Mouse (Mus musculus) urinary bladder, postnatal 10 days (tissue): ENCODE measurements around the gene Strip2.

Experiments used
- DNase-seq: peaks from one replicate; pipeline ENCODE4 v3.0.0; 2022; ENCODE audit warnings: low spot score

Strip2 gene

DNA sequence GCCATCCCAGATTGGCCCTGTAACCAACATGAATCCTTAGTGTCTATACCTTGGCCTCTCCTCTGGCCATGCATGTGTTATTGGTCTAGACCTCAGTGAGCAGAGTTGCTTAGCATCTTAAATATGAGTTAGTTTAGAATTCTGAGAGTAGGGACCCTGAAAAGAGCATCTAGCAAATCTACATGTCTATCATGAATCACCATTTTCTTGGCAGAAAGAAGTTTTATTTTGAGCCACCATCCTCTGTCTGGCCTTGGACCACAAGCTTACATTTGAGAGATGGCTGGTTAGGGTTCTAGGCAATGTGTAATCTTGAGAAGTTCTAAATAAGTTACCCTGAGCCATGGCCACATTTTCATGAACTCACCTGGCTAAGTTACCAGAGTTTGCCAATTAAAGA is 13.3 kb downstream of the Strip2 start:
- DNase-seq, result no peak

DNA sequence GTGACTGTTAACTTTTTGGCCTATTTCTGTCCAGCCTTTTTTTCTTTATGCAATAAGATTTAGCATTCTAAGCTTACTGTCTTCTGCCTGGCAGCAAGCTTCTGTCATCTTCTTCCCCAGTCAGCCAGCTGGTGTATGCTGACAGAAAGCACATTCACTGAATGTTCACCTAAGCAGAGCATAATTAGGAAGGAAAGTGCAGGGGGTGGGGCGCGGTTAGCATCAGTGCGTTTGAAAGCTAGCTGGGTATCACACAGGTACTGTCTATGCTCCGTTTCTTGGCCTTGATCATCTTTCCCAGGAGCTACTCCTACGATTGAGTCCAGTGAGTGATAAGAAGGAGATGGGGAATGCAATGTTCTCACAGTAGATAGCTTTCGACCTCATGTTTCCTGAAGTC is 13.9 kb downstream of the Strip2 start:
- no peak for DNase-seq

- DNase-seq, result no peak
Observed at GRCm38 (mm10) chr6:29931181-29931580, 14.4 kb downstream of the Strip2 start.

DNA sequence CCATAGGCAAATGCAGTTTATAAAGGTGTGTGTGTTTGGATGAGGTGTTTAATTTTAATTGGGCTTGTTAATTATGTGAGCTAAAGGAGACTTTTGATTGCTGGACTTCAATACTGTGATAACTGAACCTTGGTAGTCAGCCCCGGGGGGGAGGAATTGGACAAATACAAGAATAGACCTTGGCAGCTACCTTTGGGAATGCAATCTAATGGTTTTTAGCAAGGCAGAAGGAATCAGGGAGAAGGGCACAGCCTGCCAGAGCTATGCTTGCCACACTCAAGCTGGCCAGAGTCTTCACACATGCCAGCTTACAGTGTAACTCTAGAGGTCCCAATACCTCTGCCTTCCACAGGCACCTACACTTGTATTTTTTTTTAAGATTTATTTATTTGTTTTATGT is 18.9 kb downstream of the Strip2 start:
- DNase-seq, result no peak

DNA sequence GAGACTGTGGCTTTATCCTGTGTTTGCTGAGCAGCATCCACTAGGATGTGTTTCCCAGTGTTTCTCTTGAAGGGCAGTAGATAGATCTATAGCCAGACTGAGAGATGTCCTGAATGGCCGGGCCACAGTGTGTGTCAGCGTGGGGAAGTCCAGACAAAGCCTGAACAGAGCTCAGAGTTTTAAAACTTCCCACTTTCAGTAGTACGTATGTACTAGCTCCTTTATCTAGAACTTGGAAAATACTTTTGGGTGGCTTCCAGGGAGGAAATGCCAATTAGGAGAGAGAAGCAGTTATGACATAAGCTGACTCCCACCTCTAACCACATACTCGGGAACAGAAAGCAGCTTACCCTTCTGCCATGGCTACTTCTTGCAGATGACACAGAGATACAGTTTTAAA is 23.6 kb downstream of the Strip2 start:
- no peak for DNase-seq

- no peak for DNase-seq
Observed at GRCm38 (mm10) chr6:29941036-29941435, 24.2 kb downstream of the Strip2 start.

DNA sequence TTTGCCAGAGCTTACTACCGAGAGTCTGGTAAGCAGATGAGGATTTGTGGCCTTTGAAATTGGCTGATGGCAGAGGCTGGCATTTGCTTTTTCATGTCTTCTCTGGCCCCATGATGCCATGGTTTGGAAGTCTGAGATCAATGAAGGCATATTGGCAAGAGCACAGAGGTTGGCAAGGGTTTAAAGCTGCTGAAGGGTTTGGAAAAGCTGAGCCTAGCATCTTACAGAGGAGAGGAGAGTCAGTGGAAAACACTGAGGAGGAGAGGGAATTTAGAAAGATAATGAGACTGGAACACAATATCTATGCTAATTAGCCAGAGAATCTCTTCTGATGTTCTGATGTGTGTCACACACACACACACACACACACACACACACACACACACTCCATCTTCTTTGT is 27.7 kb downstream of the Strip2 start:
- no peak for DNase-seq

- DNase-seq, result no peak
Observed at GRCm38 (mm10) chr6:29946568-29946967, 29.8 kb downstream of the Strip2 start.

DNA sequence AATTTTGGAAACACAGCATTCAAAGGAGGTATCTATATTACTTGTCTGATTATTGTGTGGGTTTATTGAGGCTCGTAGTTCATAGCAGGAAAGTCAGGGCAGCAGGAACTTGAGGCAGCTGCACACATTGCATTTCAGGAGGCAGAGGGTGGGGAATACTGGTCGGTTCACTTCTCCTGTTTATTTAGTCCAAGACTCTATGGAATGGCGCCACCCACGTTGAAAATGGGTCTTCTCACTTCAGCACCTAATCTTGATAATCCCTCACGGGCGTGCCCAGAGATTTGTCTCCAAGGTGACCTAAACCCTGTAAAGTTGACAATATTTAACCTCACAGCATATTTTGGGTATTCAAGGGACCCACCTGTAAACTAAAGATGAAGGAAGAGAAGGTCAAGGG is 31.0 kb downstream of the Strip2 start:
- DNase-seq, result no peak

- DNase-seq, result no peak
Observed at GRCm38 (mm10) chr6:29956749-29957148, 39.9 kb downstream of the Strip2 start.

DNA sequence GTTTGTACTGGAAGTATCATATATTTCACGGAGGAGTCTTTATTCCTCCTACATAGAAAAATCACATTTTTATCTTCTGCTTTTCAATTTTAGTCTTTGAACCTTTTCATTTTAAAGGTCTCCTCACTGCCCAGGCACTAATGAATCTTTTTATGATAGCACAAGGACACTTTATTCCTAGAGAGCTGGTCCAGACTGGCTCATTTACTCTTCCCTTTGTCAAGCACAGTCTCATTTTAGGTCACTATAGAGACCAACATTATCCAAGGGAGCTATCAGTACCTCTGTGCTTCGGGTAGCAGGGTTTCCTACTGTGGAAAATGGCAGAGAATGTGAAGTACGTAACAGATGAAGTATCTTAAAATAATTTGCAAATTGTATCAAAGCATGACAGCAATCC is 41.9 kb downstream of the Strip2 start:
- DNase-seq, result no peak

GRCm38 (mm10) chr6:29961081-29961480 is 44.3 kb downstream of the Strip2 start:
- no peak for DNase-seq

DNA sequence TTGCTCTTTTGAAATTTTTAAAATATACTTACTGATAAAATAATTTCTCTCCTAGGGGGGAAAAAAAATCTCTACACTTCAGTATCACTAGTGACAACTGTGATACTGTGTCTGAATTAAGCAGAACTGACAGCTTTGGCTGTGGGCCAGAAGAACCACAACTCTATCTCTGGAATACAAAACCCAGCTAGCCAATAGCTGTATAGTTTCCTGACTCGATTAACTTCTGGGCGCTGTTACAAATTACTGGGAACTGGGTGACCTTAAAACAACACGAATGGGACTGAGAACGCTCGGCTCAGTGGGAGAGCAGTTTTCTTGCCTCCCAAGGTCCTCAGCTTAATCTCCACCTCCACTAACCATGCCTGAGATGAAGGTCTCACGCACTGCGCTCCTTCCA is 51.1 kb downstream of the Strip2 start:
- no peak for DNase-seq

DNA sequence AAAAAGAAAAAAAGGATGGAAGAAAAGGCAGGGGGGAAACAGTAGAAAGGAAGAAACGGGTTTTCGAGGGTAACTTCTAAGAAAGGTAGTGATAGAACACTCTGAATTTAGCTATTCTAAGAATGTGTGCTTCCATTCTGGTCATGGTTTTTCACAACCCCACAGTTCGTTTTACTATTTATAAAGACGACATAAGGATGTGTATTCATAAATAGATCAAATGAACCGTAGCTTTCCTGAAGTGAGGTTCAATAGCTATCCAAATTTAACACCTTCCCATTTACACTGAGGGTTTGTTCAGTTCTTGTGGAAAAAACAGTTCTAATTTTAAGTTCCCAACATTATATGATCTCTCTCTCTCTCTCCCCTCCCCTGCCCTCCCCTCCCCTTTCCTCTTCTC is 56.5 kb downstream of the Strip2 start:
- no peak for DNase-seq

GRCm38 (mm10) chr6:29974836-29975235 is 58.0 kb downstream of the Strip2 start:
- no peak for DNase-seq

DNA sequence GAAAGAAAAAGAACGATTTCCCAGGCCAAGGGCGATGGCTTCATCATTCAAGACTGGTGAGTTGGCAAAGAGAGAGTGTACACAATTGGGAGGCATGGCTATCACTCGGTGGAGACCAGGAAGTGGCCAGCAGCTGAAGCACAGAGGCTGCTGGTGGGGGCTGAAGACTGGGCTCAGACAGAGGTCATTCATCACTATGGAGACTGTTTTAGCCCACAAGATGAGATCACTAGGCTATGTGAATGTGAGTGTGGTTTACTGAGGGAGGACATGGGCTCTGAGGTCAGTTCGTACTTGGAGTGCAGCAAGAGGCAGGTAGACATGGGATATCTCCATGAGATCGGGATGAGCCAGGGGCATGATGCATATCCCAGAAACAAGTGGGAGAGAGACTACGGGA is 63.6 kb downstream of the Strip2 start:
- DNase-seq, result no peak

GRCm38 (mm10) chr6:29981797-29982196 is 65.0 kb downstream of the Strip2 start:
- no peak for DNase-seq

DNA sequence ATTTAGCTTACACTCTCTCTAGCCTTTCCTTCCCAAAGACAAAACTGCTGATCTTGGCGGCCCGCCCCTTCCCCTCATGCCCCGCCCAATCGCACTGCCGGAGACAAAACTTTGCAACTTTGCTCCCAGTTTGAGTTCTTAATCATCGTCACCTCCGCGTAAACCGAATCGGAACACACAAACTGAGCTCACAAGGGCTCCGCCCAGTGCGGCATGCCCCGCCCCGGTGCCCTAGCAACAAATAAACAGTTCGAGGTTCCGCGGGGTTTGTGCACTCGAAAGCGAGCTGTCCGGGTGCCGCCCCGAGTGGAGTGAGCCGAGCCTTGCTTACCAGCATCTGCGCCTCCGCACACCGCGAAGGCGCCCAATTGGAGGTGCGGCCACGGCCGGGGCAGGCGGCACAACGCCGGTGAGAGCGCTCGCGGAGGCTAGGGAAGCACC is 68.3 kb downstream of the Strip2 start:
- DNase-seq, result peak; percentile 47

- DNase-seq, result no peak
Observed at GRCm38 (mm10) chr6:29985504-29985903, 68.7 kb downstream of the Strip2 start.

GRCm38 (mm10) chr6:29985986-29986385 is 69.2 kb downstream of the Strip2 start:
- DNase-seq, result no peak

DNA sequence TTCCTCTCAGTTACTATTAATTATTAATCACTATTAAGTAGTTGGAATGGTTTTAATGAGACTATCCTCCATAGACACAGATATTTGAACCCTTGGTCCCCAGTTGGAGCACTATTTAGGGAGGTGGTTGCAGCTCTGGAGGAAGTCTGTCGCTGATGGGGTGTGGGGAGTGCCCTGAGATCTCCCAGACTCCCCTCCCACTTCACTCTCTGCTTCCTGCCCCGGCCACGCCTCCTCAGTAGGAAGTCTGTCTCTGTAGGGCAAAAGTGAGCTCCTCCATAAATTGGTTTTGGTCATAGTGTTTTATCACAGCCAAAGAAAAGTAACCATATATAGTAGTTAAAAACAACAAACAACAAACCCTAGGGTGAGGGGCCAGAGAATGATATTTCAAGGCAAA is 70.4 kb downstream of the Strip2 start:
- no peak for DNase-seq

DNA sequence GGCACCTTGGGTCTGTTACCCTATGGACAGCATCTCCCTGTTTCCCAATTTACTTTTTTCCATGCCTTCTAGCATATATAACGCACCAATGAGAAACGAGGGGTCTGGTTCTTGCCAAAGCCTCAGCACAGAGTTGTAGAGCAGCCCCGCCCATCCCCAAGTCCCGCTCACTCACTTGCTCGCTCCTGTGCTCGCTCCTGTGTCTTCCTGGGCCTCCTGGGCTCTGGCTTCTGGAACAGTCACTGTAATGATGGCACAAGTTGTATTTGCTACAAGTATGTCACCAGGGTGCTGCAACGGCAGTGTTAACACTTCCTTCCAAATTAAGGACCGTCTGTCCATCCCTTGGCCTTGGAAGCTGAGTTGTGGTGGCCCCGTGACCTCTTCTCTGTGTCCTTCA is 81.3 kb downstream of the Strip2 start:
- no peak for DNase-seq

DNA sequence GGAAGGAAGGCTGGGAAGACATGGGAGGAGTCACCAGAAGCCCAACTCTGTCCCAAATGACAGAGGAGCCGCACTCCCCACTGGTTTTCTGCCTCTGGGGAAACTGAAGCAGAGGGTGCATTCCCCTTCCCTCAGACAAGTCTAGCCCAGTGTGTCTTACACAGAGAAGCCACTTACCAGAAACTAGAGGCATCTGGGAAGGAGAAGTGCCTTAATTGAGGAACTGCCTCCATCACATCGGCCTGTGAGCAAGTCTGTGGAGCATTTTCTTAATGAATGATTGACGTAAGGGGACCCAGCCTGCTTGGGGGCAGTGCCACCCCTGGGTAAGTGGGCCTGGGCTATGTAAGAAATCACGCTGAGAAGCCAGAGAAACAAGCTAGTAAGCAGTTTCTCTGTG is 82.0 kb downstream of the Strip2 start:
- no peak for DNase-seq

- no peak for DNase-seq
Observed at GRCm38 (mm10) chr6:30002628-30003027, 85.8 kb downstream of the Strip2 start.

DNA sequence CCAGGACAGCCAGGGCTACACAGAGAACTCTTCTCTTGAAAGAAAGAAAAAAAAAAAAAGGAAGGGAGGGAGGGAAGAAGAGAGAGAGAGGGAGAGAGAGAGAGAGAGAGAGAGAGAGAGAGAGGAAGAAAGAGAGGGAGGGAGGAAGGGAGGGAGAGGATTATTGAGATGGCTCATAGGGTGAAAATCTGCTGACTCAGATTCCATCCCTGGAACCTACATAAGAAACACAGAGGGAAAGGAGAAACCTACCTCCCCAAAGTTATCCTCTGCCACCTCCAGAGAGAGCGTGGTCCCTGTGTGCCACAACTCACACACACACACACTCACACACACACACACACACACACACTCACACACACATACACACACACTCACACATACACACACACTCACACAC is 89.0 kb downstream of the Strip2 start:
- DNase-seq, result no peak
